12 mouse cellular contexts compared by ENCODE assay signal in genomic region chr15:100485576-100485975, GRCm38 (mm10). TPM values are rescaled to one million over a fixed set of nuclear protein-coding genes. Genes with fewer than 3 reads are reported as not detected.
DNase-seq lines count a peak whose midpoint lies in the region; ATAC-seq and TF ChIP-seq lines count a peak whose summit lies in the region.
"Had no signal": no experiment of that assay in that cellular context is flagged by ENCODE, and none has a peak within 500 bp of the region (broad histone marks: within the 10 kb centered on the region; RNA-seq: fewer than 3 reads in every experiment).

No protein-coding gene starts in this region.

- peaks cover 2% of the 10 kb centered on the region; the same call in 1 of the 2 replicates for H3K4me1 ChIP-seq in heart, adult 2 months (ENCODE audit: control insufficient read depth, insufficient read depth, low read length)

- peak; percentile 93 for ATAC-seq in granulocyte monocyte progenitor cell, adult 5-6 weeks (replicated peaks; ENCODE audit: poor library complexity, severe bottlenecking)

- H3K27ac ChIP-seq in heart, adult 2 months = no peak overlapping the region
- H3K27ac ChIP-seq: hindbrain, embryonic 15.5 days had no signal

- TF ChIP-seq EP300 in heart, adult 2 months (IDR thresholded peaks at IDR 0.05; ENCODE audit: insufficient read depth, low read depth, low read length) = no peak

- H3K27me3 ChIP-seq in heart, adult 2 months (ENCODE audit: control insufficient read depth, insufficient read depth, low read length) = no peaks in the 10 kb centered on the region
- H3K27me3 ChIP-seq: hindbrain, embryonic 15.5 days had no signal

- intact Hi-C loops in heart, adult 2 months (cut with DNase I) = no loop called here

- H3K79me2 ChIP-seq in heart, adult 2 months (replicated peaks; ENCODE audit: control insufficient read depth, insufficient read depth, low read length) = peaks cover under 1% of the 10 kb centered on the region

- TF ChIP-seq CTCF in heart, adult 2 months (IDR thresholded peaks at IDR 0.05) = no peak

- TF ChIP-seq POLR2A in heart, adult 2 months (IDR thresholded peaks at IDR 0.05; ENCODE audit: insufficient read depth, low read depth, low read length) = no peak

- H3K36me3 ChIP-seq in heart, adult 2 months (ENCODE audit: control insufficient read depth, insufficient read depth, low read length) = no peaks in the 10 kb centered on the region

- DNase-seq in heart, adult 2 months = peak; percentile 47 to 63
- DNase-seq in heart, adult 8-10 months (ENCODE audit: low spot score) = no peak
- DNase-seq in adipocyte (ENCODE audit: low spot score) = peak; percentile 90
- peak; percentile 67 for DNase-seq in lung, postnatal 36 days
- no peak for DNase-seq in cerebellum, postnatal 4 days (ENCODE audit: low spot score in 2 of 2)
- DNase-seq in embryo, embryonic 10 days (ENCODE audit: low spot score) = no peak
- DNase-seq: embryo, embryonic 11 days; right cerebral cortex, adult 18-20 months; thymus, postnatal 25 days had no signal

- no peak overlapping the region for H3K4me3 ChIP-seq in heart, adult 2 months
- H3K4me3 ChIP-seq: hindbrain, embryonic 15.5 days; megakaryocyte, embryonic 14.5 days had no signal

- H3K9ac ChIP-seq in heart, adult 2 months (ENCODE audit: low read depth, low read length) = no peak overlapping the region
- H3K9ac ChIP-seq: hindbrain, embryonic 15.5 days had no signal

- WGBS in heart, adult 2 months = 74% methylated on average over 3 of the region's 3 CpGs

RNA-seq across cellular contexts. Expression of gene Csrnp2, which starts 9.7 kb away (rescaled TPM):
- total RNA-seq in heart, adult 2 months (2021) = 1 to 10 TPM; 2.1 to 2.7 TPM
- polyA plus RNA-seq in heart, adult 2 months (2012; rRNA removed) = 1.7 and 3.0 TPM in 2 replicates
- 1 to 10 TPM; 2.4 to 3.1 (median 2.7) TPM for total RNA-seq in heart, adult 8-10 months (2022)
- 1.1 and 2.5 TPM in 2 replicates for total RNA-seq in granulocyte monocyte progenitor cell, adult 5-6 weeks (2014; fragmentation: Nextera tagmentation)
- total RNA-seq in granulocyte monocyte progenitor cell, adult 5-6 weeks (2017) = 1.6 and 2.0 TPM in 2 replicates

RNA-seq across cellular contexts. Expression of gene Letmd1, which starts 16.8 kb away (rescaled TPM):
- total RNA-seq in heart, adult 2 months (2021) = 10 to 100 TPM; 13.0 to 13.1 TPM
- polyA plus RNA-seq in heart, adult 2 months (2012; rRNA removed) = 31.2 and 32.3 TPM in 2 replicates
- total RNA-seq in heart, adult 8-10 months (2022) = 10 to 100 TPM; 11.2 to 14.0 (median 11.8) TPM
- 42.5 and 46.2 TPM in 2 replicates for total RNA-seq in granulocyte monocyte progenitor cell, adult 5-6 weeks (2014; fragmentation: Nextera tagmentation)
- total RNA-seq in granulocyte monocyte progenitor cell, adult 5-6 weeks (2017) = 25.7 and 34.0 TPM in 2 replicates

Comparison
In these comparisons a context has a peak if more than half of its experiments do, and no peak if none do; other contexts are left out.
1. DNase-seq: peak in heart, adult 2 months (2 of 2), adipocyte (single experiment) and lung, postnatal 36 days (single experiment); none in heart, adult 8-10 months (single experiment), cerebellum, postnatal 4 days (0 of 2) and embryo, embryonic 10 days (single experiment).